14 mouse cellular contexts compared by ENCODE assay signal in genomic region chr1:192587451-192587850, GRCm38 (mm10).
DNase-seq lines count a peak whose midpoint lies in the region; ATAC-seq and TF ChIP-seq lines count a peak whose summit lies in the region.
"Had no signal": no experiment of that assay in that cellular context is flagged by ENCODE, and none has a peak within 500 bp of the region (broad histone marks: within the 10 kb centered on the region; RNA-seq: fewer than 3 reads in every experiment).

No protein-coding gene starts in this region.

- TF ChIP-seq CTCF in left cerebral cortex, adult 2 months (IDR thresholded peaks at IDR 0.05), result no peak
- TF ChIP-seq CTCF in thymus, adult 2 months (IDR thresholded peaks at IDR 0.05; ENCODE audit: borderline replicate concordance, control insufficient read depth, extremely low read depth, insufficient read depth, low read length, poor library complexity), result no peak

- DNase-seq in brain, adult 2 months (ENCODE audit: low read depth, low spot score), result peak; percentile 94
- peak; percentile 63 to 67 for DNase-seq in left cerebral cortex, adult 2 months (ENCODE audit: extremely low spot score in 1 of 2, low spot score in 2 of 2)
- DNase-seq in right cerebral cortex, adult 2 months (ENCODE audit: low spot score in 2 of 2), result peak; percentile 81 to 85
- no peak for DNase-seq in cerebellum, postnatal 36 days
- no peak for DNase-seq in thymus, postnatal 36 days
- DNase-seq in thymus, adult 2 months, result no peak
- DNase-seq: adrenal gland, postnatal 10 days; heart, adult 18-20 months; lung, postnatal 36 days had no signal

- intact Hi-C loops in left cerebral cortex, adult 2 months (cut with DNase I), result loop anchor here (1.0 to 5.0 kb wide), 5 partner anchors 29 to 397 kb away; partner anchors contain the start of gene Kcnh1

- H3K36me3 ChIP-seq in thymus, adult 2 months (ENCODE audit: control insufficient read depth, insufficient read depth, low read length), result no peaks in the 10 kb centered on the region
- H3K36me3 ChIP-seq: intestine, embryonic 15.5 days; midbrain, embryonic 13.5 days; neural tube, embryonic 15.5 days had no signal

- peak overlapping the region; percentile 95 for H3K27ac ChIP-seq in left cerebral cortex, adult 2 months
- H3K27ac ChIP-seq in thymus, adult 2 months (ENCODE audit: control insufficient read depth, insufficient read depth, low read length), result no peak overlapping the region
- H3K27ac ChIP-seq: intestine, embryonic 15.5 days; liver, embryonic 14.5 days; midbrain, embryonic 13.5 days; neural tube, embryonic 15.5 days had no signal

- no peak for TF ChIP-seq POLR2A in thymus, adult 2 months (IDR thresholded peaks at IDR 0.05; ENCODE audit: control insufficient read depth, extremely low read depth, insufficient read depth, low read length, poor library complexity)

- H3K4me3 ChIP-seq in left cerebral cortex, adult 2 months, result no peak overlapping the region
- H3K4me3 ChIP-seq in thymus, adult 2 months (ENCODE audit: control insufficient read depth, insufficient read depth, low read length), result no peak overlapping the region
- H3K4me3 ChIP-seq: intestine, embryonic 15.5 days; midbrain, embryonic 13.5 days; neural tube, embryonic 15.5 days had no signal

- H3K4me1 ChIP-seq in thymus, adult 2 months (replicated peaks; ENCODE audit: control insufficient read depth, insufficient read depth, low read length), result no peaks in the 10 kb centered on the region
- H3K4me1 ChIP-seq: intestine, embryonic 15.5 days; midbrain, embryonic 13.5 days; neural tube, embryonic 15.5 days had no signal

- no peaks in the 10 kb centered on the region for H3K27me3 ChIP-seq in thymus, adult 2 months (ENCODE audit: control insufficient read depth, insufficient read depth, low read length)
- H3K27me3 ChIP-seq: intestine, embryonic 15.5 days; midbrain, embryonic 13.5 days; neural tube, embryonic 15.5 days had no signal

- 97% methylated on average over 9 of the region's 9 CpGs for WGBS in thymus, adult 2 months

- ATAC-seq in frontal cortex, adult (ENCODE audit: low TSS enrichment), result peak; percentile 89
- ATAC-seq: intestine, embryonic 15.5 days; midbrain, embryonic 13.5 days had no signal

Comparison
In these comparisons a context has a peak if more than half of its experiments do, and no peak if none do; other contexts are left out.
1. DNase-seq: peak in brain, adult 2 months (single experiment), left cerebral cortex, adult 2 months (2 of 2) and right cerebral cortex, adult 2 months (2 of 2); none in cerebellum, postnatal 36 days (0 of 2), thymus, postnatal 36 days (0 of 2) and thymus, adult 2 months (single experiment).